Mouse (Mus musculus): ENCODE measurements at regions not wholly inside any gene's neighbourhood (a gene's known extent, or its start where the extent isn't known, plus 50 kb on each side); places are given as distances from the start of the nearest gene placed in this dataset.

DNA sequence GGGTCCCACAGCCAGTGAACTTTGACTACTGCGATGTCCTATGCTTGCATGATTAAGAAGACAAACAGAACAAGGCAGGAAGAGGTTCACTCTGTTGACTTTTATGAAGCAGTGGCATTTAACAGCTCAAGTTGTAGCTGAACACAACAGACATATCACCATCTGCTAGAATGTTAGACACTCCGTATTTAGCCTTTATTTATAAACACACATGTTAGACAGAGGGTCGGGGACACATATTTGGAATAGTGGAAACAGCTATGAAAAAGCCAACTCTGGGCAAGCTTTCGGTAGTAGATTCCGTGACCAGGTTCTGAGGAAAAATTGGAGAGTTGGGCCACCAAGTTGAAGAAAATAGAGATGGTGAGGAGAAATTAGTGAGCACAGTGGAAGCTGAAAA is 775.6 kb upstream of the Fam98a start:
- TF ChIP-seq HCFC1 (IDR thresholded peaks at IDR 0.05; ENCODE audit: borderline replicate concordance, insufficient read depth, low read length) = no peak
- no peak for TF ChIP-seq ZC3H11A (IDR thresholded peaks at IDR 0.05; ENCODE audit: borderline replicate concordance, low read depth, low read length)
